Mouse (Mus musculus) bone marrow macrophage, adult 2 months (primary cell): ENCODE measurements around the gene Tmem229a. TPM values are rescaled to one million over a fixed set of nuclear protein-coding genes. Genes with fewer than 3 reads are reported as not detected.

Experiments used
- H3K27ac ChIP-seq: 2 replicates; pipeline ENCODE4 v1.5.1; 2012; ENCODE audit warnings: low read depth, low read length; ENCODE audit not compliant: insufficient read depth
- H3K4me1 ChIP-seq: 2 replicates; pipeline ENCODE4 v1.6.1; 2012; ENCODE audit warnings: low read length; ENCODE audit not compliant: control insufficient read depth, insufficient read depth
- H3K4me3 ChIP-seq: 2 replicates; pipeline ENCODE4 v1.5.1; 2012; ENCODE audit warnings: mild to moderate bottlenecking, low read length, moderate library complexity; ENCODE audit not compliant: insufficient read depth
- CTCF ChIP-seq: IDR thresholded peaks from 2 replicates; pipeline ENCODE4 v1.5.1; 2012; ENCODE audit warnings: low read depth, mild to moderate bottlenecking, low read length, moderate library complexity
- POLR2A ChIP-seq: IDR thresholded peaks from 2 replicates; pipeline ENCODE4 v1.6.1; 2012; ENCODE audit warnings: mild to moderate bottlenecking, low read depth, low read length, borderline replicate concordance
- polyA plus RNA-seq: library from polyadenylated mRNA; stranded (reverse); fragments of >200 nt; gene quantifications from 2 replicates; pipeline ENCODE4 v1.2.4, GENCODE M21; 2012; ENCODE audit not compliant: missing spikeins, insufficient read depth, insufficient read length

Gene Tmem229a
- polyA plus RNA-seq, 1 experiment: not detected

DNA sequence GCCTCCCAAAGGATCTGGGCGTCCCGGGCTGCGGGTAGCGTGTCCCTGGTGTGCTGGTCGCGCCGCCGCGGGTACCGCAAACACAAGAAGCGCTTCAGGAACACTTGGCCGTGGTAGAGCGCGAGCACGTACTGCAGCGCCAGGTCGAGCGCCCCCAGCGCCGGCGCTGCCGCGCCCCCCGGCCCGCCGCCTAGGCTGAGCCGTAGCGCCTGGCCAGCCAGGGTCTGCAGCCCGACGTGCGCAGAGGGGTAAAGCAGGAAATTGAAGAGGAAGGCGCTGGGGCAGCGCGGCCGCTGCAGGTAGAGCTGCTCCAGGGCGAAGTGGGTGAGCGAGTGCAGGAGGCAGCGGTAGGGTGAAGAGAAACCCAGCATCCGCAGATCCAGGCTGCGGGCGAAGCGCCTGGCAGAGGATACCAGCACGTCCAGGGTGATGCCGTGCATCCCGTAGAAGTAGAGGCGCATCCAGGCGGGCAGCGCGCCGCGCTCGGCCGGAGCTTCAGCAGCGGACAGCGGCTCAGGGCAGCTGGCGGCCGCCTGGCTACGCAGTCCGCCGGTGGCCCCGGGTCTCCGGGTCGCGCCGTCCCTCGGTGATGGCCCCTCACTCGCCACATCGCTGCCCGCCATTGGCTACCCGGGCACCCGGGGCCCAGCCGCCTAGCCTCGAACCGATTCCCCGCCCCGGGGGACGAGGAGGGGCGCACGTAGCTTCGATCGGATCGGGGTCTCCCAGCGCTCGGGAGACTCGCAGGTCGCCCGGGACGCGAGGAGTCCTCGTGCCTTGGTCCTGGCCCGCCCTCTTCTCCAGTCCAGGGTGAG lies 759 bp downstream of the Tmem229a start:
- Histone ChIP-seq H3K4me1 (no peaks in the 10 kb centered on the region), H3K4me3 (peak overlapping the region; percentile 15), H3K27ac (no peak overlapping the region)
- TF ChIP-seq CTCF: no peak
- no peak for TF ChIP-seq POLR2A

DNA sequence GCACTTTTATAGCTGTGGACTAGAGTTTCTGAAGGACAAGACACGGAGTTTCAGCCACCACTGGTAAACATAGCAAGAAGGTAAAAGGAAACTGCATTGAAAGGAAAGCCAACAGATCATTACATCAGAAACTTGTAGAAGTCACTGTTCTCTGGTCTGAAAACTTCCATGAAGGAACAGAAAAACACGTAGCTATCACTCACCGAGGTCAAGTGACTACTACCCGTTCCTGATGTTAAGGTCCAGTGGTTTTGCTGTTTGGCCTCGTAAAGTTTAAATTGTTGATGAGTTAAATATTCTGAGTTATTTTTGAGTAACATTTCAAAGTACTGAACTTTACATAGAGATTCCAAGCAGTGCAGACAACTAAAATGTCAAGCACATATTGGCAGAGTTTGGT lies 2.0 kb downstream of the Tmem229a start:
- H3K4me3 ChIP-seq: no peak overlapping the region
- no peak for TF ChIP-seq CTCF
- no peak for TF ChIP-seq POLR2A
- H3K27ac ChIP-seq: no peak overlapping the region
- H3K4me1 ChIP-seq: no peaks in the 10 kb centered on the region

DNA sequence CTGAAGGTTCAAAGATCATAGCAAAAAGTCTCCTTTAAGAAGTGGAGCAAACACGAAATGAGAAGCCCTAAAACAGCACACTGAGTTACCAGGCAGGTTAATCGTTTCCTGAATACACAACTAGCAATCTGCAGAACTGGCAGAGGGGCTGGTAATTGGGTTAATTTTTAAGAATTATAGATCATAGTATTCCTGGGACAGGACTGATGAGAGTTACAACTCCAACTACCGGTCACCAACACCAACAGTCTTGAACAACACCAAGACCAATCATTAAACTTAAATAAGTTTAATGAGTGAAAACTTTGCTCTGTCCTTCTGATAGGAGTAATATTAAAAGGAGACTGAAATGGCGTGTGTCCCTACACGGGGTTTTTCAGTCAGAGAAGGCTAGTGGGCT lies 3.8 kb downstream of the Tmem229a start:
- H3K27ac ChIP-seq: no peak overlapping the region
- H3K4me1 ChIP-seq: no peaks in the 10 kb centered on the region
- TF ChIP-seq CTCF (no peak), POLR2A (no peak)
- no peak overlapping the region for H3K4me3 ChIP-seq

DNA sequence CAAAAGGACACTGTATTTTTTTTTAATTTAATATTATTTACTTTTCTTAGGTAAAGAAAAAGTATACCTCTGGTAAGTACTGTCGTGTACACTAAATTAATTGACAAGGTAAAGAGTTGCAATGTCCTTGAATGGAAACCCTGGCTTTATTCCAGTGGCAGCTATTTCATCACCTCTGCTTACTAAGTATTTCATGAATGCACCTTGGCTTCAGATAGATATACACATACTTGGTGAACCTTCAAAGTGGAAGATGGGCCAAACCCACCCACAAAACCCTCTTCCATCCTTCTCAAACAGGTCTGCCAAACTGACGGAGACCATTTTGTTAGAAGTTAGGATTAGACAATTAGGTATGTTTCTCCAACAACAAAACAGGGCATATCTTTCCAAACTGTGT lies 5.4 kb downstream of the Tmem229a start:
- TF ChIP-seq POLR2A (no peak), CTCF (no peak)
- Histone ChIP-seq H3K27ac (no peak overlapping the region), H3K4me1 (no peaks in the 10 kb centered on the region), H3K4me3 (no peak overlapping the region)

DNA sequence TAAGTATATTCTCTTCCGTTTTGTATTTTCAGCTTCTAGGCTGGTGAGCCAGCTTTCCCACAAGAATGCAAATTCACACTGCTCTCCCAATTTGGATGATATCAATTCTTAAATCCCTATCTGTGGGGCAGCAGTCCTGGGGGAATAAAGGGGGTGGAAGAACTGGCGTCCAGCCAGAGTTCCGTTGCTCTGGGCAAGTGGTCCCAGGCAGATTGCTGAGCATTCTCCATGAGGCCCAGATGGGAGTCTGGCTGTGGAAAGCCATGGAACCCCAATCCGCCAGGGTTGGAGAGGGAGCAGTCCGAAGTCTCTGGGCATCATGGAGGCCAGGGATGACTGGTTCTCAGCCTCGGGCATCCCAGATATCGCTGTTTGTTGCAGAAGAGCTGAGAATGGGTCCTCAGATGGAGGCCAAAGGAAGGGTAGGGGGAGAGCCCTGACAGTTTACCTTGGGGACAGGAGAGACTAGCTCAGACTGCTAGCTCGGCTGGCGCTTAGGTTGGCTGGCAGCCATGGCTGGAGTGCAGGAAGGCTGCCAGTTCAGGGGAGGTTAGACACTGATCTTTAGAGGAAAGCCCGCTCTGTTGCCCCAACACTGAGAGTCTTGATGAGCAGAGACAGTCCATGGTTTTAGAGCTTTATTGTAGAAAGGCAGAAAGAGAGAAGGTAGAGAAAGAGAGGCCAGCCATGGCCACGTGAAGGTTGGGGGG lies 30.9 kb downstream of the Tmem229a start:
- Histone ChIP-seq H3K4me1 (no peaks in the 10 kb centered on the region), H3K4me3 (no peak overlapping the region), H3K27ac (no peak overlapping the region)
- no peak for TF ChIP-seq CTCF
- no peak for TF ChIP-seq POLR2A

DNA sequence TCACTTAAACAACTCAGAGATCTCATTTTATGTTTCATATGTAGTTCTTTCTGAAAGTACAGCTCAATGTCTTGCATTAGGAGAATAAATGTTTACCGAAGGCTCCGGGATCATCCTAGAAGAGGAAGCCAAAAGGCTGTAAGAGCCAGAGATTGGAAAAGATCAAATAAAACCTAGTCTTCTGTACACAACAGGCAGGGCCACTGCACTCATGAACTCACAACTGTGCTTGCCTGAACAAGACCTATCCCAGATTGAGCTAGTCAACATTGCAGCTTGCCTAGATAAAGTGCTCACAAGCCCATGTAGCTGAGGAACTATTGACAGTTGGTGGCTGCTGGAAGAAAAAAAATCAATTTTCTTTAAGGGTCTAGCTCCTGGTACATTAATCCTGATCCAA lies 42.5 kb downstream of the Tmem229a start:
- no peak overlapping the region for H3K27ac ChIP-seq
- TF ChIP-seq CTCF: no peak
- no peak for TF ChIP-seq POLR2A
- H3K4me1 ChIP-seq: no peaks in the 10 kb centered on the region
- H3K4me3 ChIP-seq: no peak overlapping the region

DNA sequence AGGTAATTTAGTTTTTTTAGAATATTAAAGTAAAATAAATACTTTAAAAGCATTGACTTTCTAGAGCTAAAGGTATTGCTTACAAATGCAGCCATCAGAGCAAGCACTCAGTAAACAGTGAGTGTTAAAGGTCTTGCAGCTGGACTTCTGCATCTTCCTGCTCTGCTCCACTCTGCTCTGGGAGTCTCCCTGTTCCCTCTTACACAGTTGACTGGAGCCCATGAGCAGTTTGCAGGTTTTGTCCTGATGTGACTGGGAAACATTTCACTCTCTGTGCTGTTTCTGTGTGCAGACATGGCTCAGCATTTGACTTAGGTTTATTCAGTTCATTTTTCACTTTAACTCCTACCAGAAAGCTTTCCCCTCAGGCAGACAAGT lies 45.4 kb downstream of the Tmem229a start:
- TF ChIP-seq CTCF: no peak
- TF ChIP-seq POLR2A: no peak

DNA sequence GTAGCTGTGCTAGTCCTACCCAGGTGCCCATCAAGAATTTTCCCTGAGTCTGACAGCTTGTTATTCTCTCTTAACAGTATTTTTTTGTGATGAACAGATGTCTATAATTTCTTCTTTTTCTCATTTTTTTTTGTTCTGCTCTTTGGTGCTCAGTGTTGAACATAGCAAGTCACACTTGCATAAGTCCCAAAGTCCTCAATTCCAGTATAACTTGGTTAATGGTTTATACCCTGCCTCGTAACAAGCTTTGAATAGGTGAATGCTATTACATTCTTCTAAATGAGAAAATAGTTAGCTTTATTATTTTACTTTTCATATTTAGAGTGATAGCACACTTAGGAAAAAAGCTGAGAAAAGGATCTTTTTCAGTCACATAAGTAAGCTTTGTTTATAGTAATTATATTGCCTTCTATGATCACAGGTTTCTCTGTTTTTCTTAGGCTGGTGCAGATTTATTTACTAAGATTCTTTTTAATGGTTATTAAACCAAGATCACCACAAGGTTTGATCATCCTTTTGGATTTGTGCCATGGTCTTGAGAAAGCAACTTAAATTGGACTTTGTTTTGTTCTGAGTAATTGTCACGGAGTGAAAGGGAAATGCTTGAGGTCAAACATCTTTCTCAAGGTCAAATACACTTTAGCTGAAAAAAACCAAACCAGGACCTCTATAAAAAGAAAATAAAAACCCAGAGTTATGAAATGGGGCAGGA lies 45.9 kb downstream of the Tmem229a start:
- no peaks in the 10 kb centered on the region for H3K4me1 ChIP-seq
- H3K4me3 ChIP-seq: no peak overlapping the region
- TF ChIP-seq CTCF (no peak), POLR2A (no peak)
- H3K27ac ChIP-seq: no peak overlapping the region

More for the DNA sequence above, 45.4 kb downstream of the Tmem229a start:
- H3K4me3 ChIP-seq: no peak overlapping the region
- no peaks in the 10 kb centered on the region for H3K4me1 ChIP-seq
- no peak overlapping the region for H3K27ac ChIP-seq

DNA sequence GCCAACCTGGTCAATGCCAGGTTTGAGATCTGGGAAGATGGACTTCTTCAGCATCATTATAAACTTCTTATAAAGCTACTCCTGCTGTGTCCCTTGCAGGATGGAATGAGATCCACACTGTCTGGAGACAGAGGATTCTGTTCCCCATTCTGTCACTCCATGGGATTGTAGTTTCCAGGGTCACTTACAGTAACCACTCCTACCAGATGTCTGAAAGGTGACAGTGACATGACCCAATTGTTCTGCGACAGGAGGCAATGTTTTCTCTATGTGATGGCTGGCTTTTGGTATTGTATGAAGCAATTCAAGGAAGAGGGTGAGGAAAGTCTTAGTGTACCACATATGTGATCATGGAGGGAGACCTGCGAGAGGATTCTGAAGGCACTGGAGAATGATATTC lies 48.3 kb downstream of the Tmem229a start:
- H3K4me1 ChIP-seq: no peaks in the 10 kb centered on the region
- no peak overlapping the region for H3K27ac ChIP-seq
- H3K4me3 ChIP-seq: no peak overlapping the region
- no peak for TF ChIP-seq CTCF
- TF ChIP-seq POLR2A: no peak

DNA sequence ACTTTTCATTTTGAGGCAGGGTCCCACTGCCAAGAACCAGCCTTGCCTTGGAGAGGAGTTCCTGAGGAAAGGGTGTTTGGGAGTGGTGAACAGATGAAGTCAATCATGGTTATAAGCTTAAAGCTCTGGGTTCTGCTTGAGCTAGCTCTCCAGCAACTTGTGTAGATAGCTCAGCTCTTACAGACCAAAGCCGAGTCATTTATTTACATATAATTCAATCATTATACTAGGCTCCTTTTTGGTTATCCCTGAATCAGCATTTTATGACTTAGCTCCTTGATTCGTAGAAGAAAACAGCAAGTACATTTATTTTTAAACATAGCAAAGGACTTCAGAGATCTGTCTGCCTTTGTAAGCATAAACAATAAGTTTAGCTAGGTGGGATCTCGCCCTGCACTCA lies 51.0 kb downstream of the Tmem229a start:
- Histone ChIP-seq H3K4me3 (no peak overlapping the region), H3K27ac (no peak overlapping the region), H3K4me1 (no peaks in the 10 kb centered on the region)
- TF ChIP-seq CTCF: no peak
- no peak for TF ChIP-seq POLR2A

Other genes with a start within 250 kb of the Tmem229a start
- not detected in 2 replicates for gene Hyal6, start 223.1 kb downstream of the Tmem229a start, polyA plus RNA-seq
- not detected in 2 replicates for gene Hyal4, start 208.0 kb downstream of the Tmem229a start, polyA plus RNA-seq
- gene Spam1, start 165.1 kb downstream of the Tmem229a start, polyA plus RNA-seq: not detected in 2 replicates
- not detected in 2 replicates for gene Hyal5, start 98.3 kb downstream of the Tmem229a start, polyA plus RNA-seq